Comparison of ENCODE assay signal across 15 mouse cellular contexts in the genomic region with DNA sequence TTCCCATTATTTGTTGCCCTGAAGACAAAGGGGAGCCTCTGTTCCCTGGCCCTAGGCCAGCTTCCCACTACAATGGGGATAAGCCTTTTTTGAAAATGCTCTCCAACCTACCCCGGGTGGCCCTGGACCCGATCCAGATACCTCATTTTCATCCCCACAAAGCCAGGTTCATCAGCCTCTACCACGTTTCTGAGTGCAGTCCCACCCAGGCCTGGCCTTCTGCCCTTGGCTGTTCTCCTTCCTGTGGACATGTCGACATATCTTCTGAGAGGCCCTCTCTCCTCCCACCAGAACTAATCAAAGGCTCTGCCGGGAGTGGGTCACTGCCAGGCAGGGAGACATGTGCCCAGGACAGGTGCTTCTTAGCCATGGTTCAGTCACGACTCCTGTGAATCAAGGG. TPM values are rescaled to one million over a fixed set of nuclear protein-coding genes. Genes with fewer than 3 reads are reported as not detected.
DNase-seq lines count a peak whose midpoint lies in the region; ATAC-seq and TF ChIP-seq lines count a peak whose summit lies in the region.
"Had no signal": no experiment of that assay in that cellular context is flagged by ENCODE, and none has a peak within 500 bp of the region (broad histone marks: within the 10 kb centered on the region; RNA-seq: fewer than 3 reads in every experiment).

No protein-coding gene starts in this region.

- no peak overlapping the region for H3K4me3 ChIP-seq in heart, embryonic 12.5 days
- H3K4me3 ChIP-seq in midbrain, postnatal 0 days (ENCODE audit: low read depth, low read length), result no peak overlapping the region
- H3K4me3 ChIP-seq: liver, embryonic 12.5 days had no signal

- no peaks in the 10 kb centered on the region; the same call in 1 of the 2 replicates for H3K4me1 ChIP-seq in heart, embryonic 12.5 days (replicated peaks)
- H3K4me1 ChIP-seq in midbrain, postnatal 0 days (ENCODE audit: insufficient read depth, low read length), result no peaks in the 10 kb centered on the region
- H3K4me1 ChIP-seq: liver, embryonic 12.5 days had no signal

- H3K4me2 ChIP-seq in heart, embryonic 12.5 days, result no peak overlapping the region
- no peak overlapping the region for H3K4me2 ChIP-seq in midbrain, postnatal 0 days (ENCODE audit: low read depth, low read length, poor library complexity, severe bottlenecking)
- H3K4me2 ChIP-seq: liver, embryonic 12.5 days had no signal

- H3K27ac ChIP-seq in heart, embryonic 12.5 days (ENCODE audit: poor library complexity, severe bottlenecking), result no peak overlapping the region
- no peak overlapping the region for H3K27ac ChIP-seq in midbrain, postnatal 0 days (ENCODE audit: low read depth, low read length)
- H3K27ac ChIP-seq: liver, embryonic 12.5 days had no signal

- no peaks in the 10 kb centered on the region for H3K36me3 ChIP-seq in heart, embryonic 12.5 days
- H3K36me3 ChIP-seq in midbrain, postnatal 0 days (ENCODE audit: insufficient read depth, low read length), result no peaks in the 10 kb centered on the region
- H3K36me3 ChIP-seq: liver, embryonic 12.5 days had no signal

- 0 out of 2 replicates have a peak, but pooled peaks cover 4% of the 10 kb centered on the region for H3K27me3 ChIP-seq in heart, embryonic 12.5 days (replicated peaks)
- H3K27me3 ChIP-seq in midbrain, postnatal 0 days (ENCODE audit: insufficient read depth, low read length), result no peaks in the 10 kb centered on the region
- H3K27me3 ChIP-seq: liver, embryonic 12.5 days had no signal

- H3K9ac ChIP-seq in heart, embryonic 12.5 days, result no peak overlapping the region
- no peak overlapping the region for H3K9ac ChIP-seq in midbrain, postnatal 0 days (replicated peaks; ENCODE audit: low read length, poor library complexity, severe bottlenecking)
- H3K9ac ChIP-seq: liver, embryonic 12.5 days had no signal

- 49% methylated on average over 6 of the region's 6 CpGs for WGBS in heart, embryonic 12.5 days
- 31% methylated on average over 6 of the region's 6 CpGs for WGBS in midbrain, postnatal 0 days

- 0 out of 2 replicates have a peak, but pooled peaks have one; percentile 12 for ATAC-seq in heart, embryonic 12.5 days (ENCODE audit: insufficient number of reproducible peaks, low FRiP score)
- no peak for ATAC-seq in midbrain, postnatal 0 days (ENCODE audit: low FRiP score)
- ATAC-seq: CD4-positive, CD25-positive, alpha-beta regulatory T cell, adult 4 months; liver, embryonic 12.5 days had no signal

- DNase-seq in heart, adult 11 months, result no peak
- DNase-seq in ovary, adult 18-20 months (ENCODE audit: low spot score), result peak; percentile 20
- DNase-seq in ovary, postnatal 10 days (ENCODE audit: low spot score), result no peak
- peak; percentile 57 to 62 for DNase-seq in cerebellum, postnatal 25 days
- peak; percentile 62 for DNase-seq in midbrain, postnatal 0 days (ENCODE audit: low spot score)
- DNase-seq in liver, result no peak
- no peak for DNase-seq in kidney, postnatal 4 days
- DNase-seq: heart, adult 18-20 months; kidney, adult 8-10 months had no signal

- no peaks in the 10 kb centered on the region for H3K9me3 ChIP-seq in heart, embryonic 12.5 days (replicated peaks)
- H3K9me3 ChIP-seq in midbrain, postnatal 0 days (ENCODE audit: low read length), result no peaks in the 10 kb centered on the region
- H3K9me3 ChIP-seq: liver, embryonic 12.5 days had no signal

- no peak for TF ChIP-seq CTCF in midbrain, postnatal 0 days (IDR thresholded peaks at IDR 0.05)

RNA-seq across cellular contexts. Expression of a gene that starts 1.3 kb away (rescaled TPM):
- not detected in 2 replicates for polyA plus RNA-seq in heart, embryonic 12.5 days (2016; fragmentation: Nextera tagmentation; extraction: Ambion mirVana)
- 0.22 and 0.24 TPM in 2 replicates for total RNA-seq in midbrain, postnatal 0 days (2014; rRNA removed)
- polyA plus RNA-seq in midbrain, postnatal 0 days (2015; fragmentation: Nextera tagmentation; extraction: Ambion mirVana), result 0.19 and 0.25 TPM in 2 replicates
- total RNA-seq: heart, adult 18-20 months; heart, postnatal 25 days; layer of hippocampus, adult 18-20 months; left cerebral cortex, postnatal 10 days had no signal
- polyA plus RNA-seq: liver, embryonic 12.5 days had no signal

RNA-seq across cellular contexts. Expression of a gene that starts 38.6 kb away (rescaled TPM):
- 1.5 and 1.6 TPM in 2 replicates for polyA plus RNA-seq in heart, embryonic 12.5 days (2016; fragmentation: Nextera tagmentation; extraction: Ambion mirVana)
- 1.6 and 2.9 TPM in 2 replicates for total RNA-seq in midbrain, postnatal 0 days (2014; rRNA removed)
- 0.64 and 0.97 TPM in 2 replicates for polyA plus RNA-seq in midbrain, postnatal 0 days (2015; fragmentation: Nextera tagmentation; extraction: Ambion mirVana)
- polyA plus RNA-seq: CD4-positive, CD25-positive, alpha-beta regulatory T cell, adult 4 months; liver, embryonic 12.5 days had no signal

Comparison
In these comparisons a context has a peak if more than half of its experiments do, and no peak if none do; other contexts are left out.
1. DNase-seq: peak in ovary, adult 18-20 months (single experiment), cerebellum, postnatal 25 days (2 of 2) and midbrain, postnatal 0 days (single experiment); none in heart, adult 11 months (single experiment), ovary, postnatal 10 days (single experiment), liver (single experiment) and kidney, postnatal 4 days (0 of 2).